Mouse (Mus musculus) midbrain, postnatal 0 days (tissue): Measurements from ENCODE around the gene Zc3h4. TPM values are rescaled to one million over a fixed set of nuclear protein-coding genes. Genes with fewer than 3 reads are reported as not detected.
A peak's percentile ranks its signal among the peaks of the same experiment; 100 is the strongest.
"Not testable (repeated sequence)": the region's sequence is repeated elsewhere in the genome, so short reads cannot be mapped to it uniquely, and the experiment has no call there.

Experiments
- ATAC-seq: fragments of 200-750 bp; cut with Nextera tagmentation; 2 replicates; pipeline ENCODE4 v1.8.0; 2017; ENCODE audit warnings: moderate number of reproducible peaks, mild to moderate bottlenecking, moderate TSS enrichment, moderate library complexity; ENCODE audit not compliant: low FRiP score
- DNase-seq: peaks from one replicate; pipeline ENCODE4 v3.0.0-alpha.2; 2015; ENCODE audit warnings: low spot score
- H3K27ac ChIP-seq: fragments of 300-500 bp; sonication (generic); 2 replicates; pipeline ENCODE4 v1.5.1; 2014; ENCODE audit warnings: low read depth, mild to moderate bottlenecking, low read length, mixed read lengths
- H3K27me3 ChIP-seq: fragments of 300-500 bp; sonication (generic); 2 replicates; pipeline ENCODE4 v1.6.1; 2014; ENCODE audit warnings: low read length, control low read depth, mixed read lengths; ENCODE audit not compliant: insufficient read depth
- H3K36me3 ChIP-seq: fragments of 300-500 bp; sonication (generic); 2 replicates; pipeline ENCODE4 v1.6.1; 2014; ENCODE audit warnings: low read length, control low read depth, mixed read lengths; ENCODE audit not compliant: insufficient read depth
- H3K4me1 ChIP-seq: fragments of 300-500 bp; sonication (generic); 2 replicates; pipeline ENCODE4 v1.6.1; 2014; ENCODE audit warnings: mild to moderate bottlenecking, control low read depth, antibody characterized with exemption, low read length, mixed read lengths; ENCODE audit not compliant: insufficient read depth
- H3K4me2 ChIP-seq: fragments of 300-500 bp; sonication (generic); 2 replicates; pipeline ENCODE4 v1.6.1; 2014; ENCODE audit warnings: low read depth, mild to moderate bottlenecking, low read length, mixed read lengths; ENCODE audit not compliant: poor library complexity, severe bottlenecking
- H3K4me3 ChIP-seq: fragments of 300-500 bp; sonication (generic); 2 replicates; pipeline ENCODE4 v1.5.1; 2014; ENCODE audit warnings: low read depth, mild to moderate bottlenecking, low read length, moderate library complexity
- H3K9ac ChIP-seq: fragments of 300-500 bp; sonication (generic); replicated peaks from 2 replicates; pipeline ENCODE4 v1.6.1; 2014; ENCODE audit warnings: mild to moderate bottlenecking, low read length, moderate library complexity, mixed read lengths; ENCODE audit not compliant: poor library complexity, severe bottlenecking
- H3K9me3 ChIP-seq: fragments of 300-500 bp; sonication (generic); 2 replicates; pipeline ENCODE4 v1.6.1; 2016; ENCODE audit warnings: low read length, control low read depth
- CTCF ChIP-seq: IDR thresholded peaks from 2 replicates; pipeline ENCODE4 v1.5.1; 2016; ENCODE audit warnings: antibody characterized with exemption, mild to moderate bottlenecking
- WGBS: fragments of 180-500 bp; shearing (Covaris S2); extraction: QIAGEN DNeasy Blood & Tissue Kit; methylation state at CpG from one replicate; pipeline ENCODE4 v1.1.7; 2014; 5-methylcytosine and 5-hydroxymethylcytosine counted together
- polyA plus RNA-seq: library from polyadenylated mRNA; unstranded; fragments of >200 nt; fragmentation: Nextera tagmentation; extraction: Ambion mirVana; gene quantifications from 2 replicates; pipeline ENCODE4 v1.2.1, GENCODE M21; 2015
- total RNA-seq: library from RNA; depleted of rRNA; stranded (reverse); fragments of >200 nt; gene quantifications from 2 replicates; pipeline ENCODE4 v1.2.3, GENCODE M21; 2014

The Zc3h4 gene
- total and polyA plus RNA-seq, 2 experiments from 2014 or later = 9.7 to 41.1 TPM

- H3K27me3 ChIP-seq = no peaks in the 10 kb centered on the region
- no peak for ATAC-seq
- H3K27ac ChIP-seq = no peak overlapping the region
- H3K4me2 ChIP-seq = no peak overlapping the region
- H3K9ac ChIP-seq = no peak overlapping the region
- H3K4me3 ChIP-seq = no peak overlapping the region
- TF ChIP-seq CTCF = peak; percentile 61
- H3K9me3 ChIP-seq = no peaks in the 10 kb centered on the region
- peak; percentile 22 for DNase-seq
- no peaks in the 10 kb centered on the region for H3K4me1 ChIP-seq
- H3K36me3 ChIP-seq = peaks cover 30% of the 10 kb centered on the region
- WGBS = 94% methylated on average over 1 of the region's 1 CpGs
Measured at GRCm38 (mm10) chr7:16376505-16376904, 24.2 kb upstream of the Zc3h4 start.

GRCm38 (mm10) chr7:16387160-16388041, 13.3 kb upstream of the Zc3h4 start, which contains the start of gene Sae1:
Sae1 (minus strand) TSS chr7:16387806.
- peak within 1 kb of the TSS; percentile 81 for H3K4me3 ChIP-seq
- no peaks in the 10 kb centered on the region for H3K9me3 ChIP-seq
- DNase-seq = peak; percentile 98
- under 1% methylated on average over 58 of the region's 58 CpGs for WGBS
- no peaks in the 10 kb centered on the region for H3K36me3 ChIP-seq
- no peaks in the 10 kb centered on the region for H3K27me3 ChIP-seq
- TF ChIP-seq CTCF = no peak
- H3K4me2 ChIP-seq = peak within 1 kb of the TSS; percentile 53
- no peaks in the 10 kb centered on the region for H3K4me1 ChIP-seq
- peak within 1 kb of the TSS; percentile 76 for H3K27ac ChIP-seq
- ATAC-seq = peak; percentile 92
- H3K9ac ChIP-seq = peak within 1 kb of the TSS; percentile 87

GRCm38 (mm10) chr7:16389942-16390341, 10.8 kb upstream of the Zc3h4 start:
- DNase-seq, H3K36me3 ChIP-seq, H3K4me2 ChIP-seq, H3K4me1 ChIP-seq, H3K27me3 ChIP-seq, H3K4me3 ChIP-seq, ATAC-seq, H3K9me3 ChIP-seq, H3K9ac ChIP-seq, H3K27ac ChIP-seq: not testable (repeated sequence)
- 82% methylated on average over 2 of the region's 2 CpGs for WGBS

- no peak for DNase-seq
- no peak for ATAC-seq
- no peaks in the 10 kb centered on the region for H3K4me1 ChIP-seq
- no peak overlapping the region for H3K27ac ChIP-seq
- no peaks in the 10 kb centered on the region for H3K36me3 ChIP-seq
- H3K4me2 ChIP-seq = no peak overlapping the region
- TF ChIP-seq CTCF = no peak
- H3K9me3 ChIP-seq = no peaks in the 10 kb centered on the region
- H3K4me3 ChIP-seq = no peak overlapping the region
- H3K27me3 ChIP-seq = no peaks in the 10 kb centered on the region
- H3K9ac ChIP-seq = no peak overlapping the region
- 45% methylated on average over 4 of the region's 4 CpGs for WGBS
Measured at GRCm38 (mm10) chr7:16392923-16393322, 7.8 kb upstream of the Zc3h4 start.

GRCm38 (mm10) chr7:16395944-16396343, 4.8 kb upstream of the Zc3h4 start:
- no peaks in the 10 kb centered on the region for H3K4me1 ChIP-seq
- no peaks in the 10 kb centered on the region for H3K27me3 ChIP-seq
- no peak overlapping the region for H3K4me3 ChIP-seq
- peak; percentile 65 for DNase-seq
- no peak overlapping the region for H3K9ac ChIP-seq
- WGBS = 0% methylated on average over 2 of the region's 2 CpGs
- ATAC-seq = no peak
- TF ChIP-seq CTCF = peak; percentile 85
- no peaks in the 10 kb centered on the region for H3K9me3 ChIP-seq
- H3K36me3 ChIP-seq = no peaks in the 10 kb centered on the region
- H3K4me2 ChIP-seq = no peak overlapping the region
- 0 out of 2 replicates have a peak overlapping the region, but pooled peaks have one; percentile 34 for H3K27ac ChIP-seq

- Histone ChIP-seq H3K4me1 (no peaks in the 10 kb centered on the region), H3K9me3 (no peaks in the 10 kb centered on the region), H3K36me3 (no peaks in the 10 kb centered on the region), H3K4me3 (no peak overlapping the region), H3K27ac (no peak overlapping the region), H3K27me3 (no peaks in the 10 kb centered on the region), H3K9ac (no peak overlapping the region), H3K4me2 (no peak overlapping the region)
- no peak for TF ChIP-seq CTCF
- WGBS = 84% methylated on average over 4 of the region's 4 CpGs
- DNase-seq (no peak), ATAC-seq (no peak)
Measured at GRCm38 (mm10) chr7:16397465-16397864, 3.2 kb upstream of the Zc3h4 start.
